Mouse (Mus musculus) left cerebral cortex, postnatal 10 days (tissue): ENCODE data around the gene Dnm3. TPM values are rescaled to one million over a fixed set of nuclear protein-coding genes. Genes with fewer than 3 reads are reported as not detected.

Experiments used
- DNase-seq, 2 experiments: peaks; one replicate each; pipeline ENCODE4 v3.0.0; 2021 to 2022; ENCODE audit warnings: low spot score in 2 of 2, mixed read lengths in 1 of 2; ENCODE audit errors: extremely low spot score in 1 of 2
- intact Hi-C: fragments of 180-260 bp; cut with DNase I; formaldehyde crosslinking; loops from one replicate; pipeline ENCODE4 v1.15.1; 2025
- total RNA-seq, 2 experiments: library from RNA; stranded (reverse); gene quantifications; 2 replicates each; pipeline ENCODE4 v1.2.3; 2021

Gene Dnm3
- total RNA-seq, 2 experiments from 2014 or later: 74.5 to 81.2 TPM

DNA sequence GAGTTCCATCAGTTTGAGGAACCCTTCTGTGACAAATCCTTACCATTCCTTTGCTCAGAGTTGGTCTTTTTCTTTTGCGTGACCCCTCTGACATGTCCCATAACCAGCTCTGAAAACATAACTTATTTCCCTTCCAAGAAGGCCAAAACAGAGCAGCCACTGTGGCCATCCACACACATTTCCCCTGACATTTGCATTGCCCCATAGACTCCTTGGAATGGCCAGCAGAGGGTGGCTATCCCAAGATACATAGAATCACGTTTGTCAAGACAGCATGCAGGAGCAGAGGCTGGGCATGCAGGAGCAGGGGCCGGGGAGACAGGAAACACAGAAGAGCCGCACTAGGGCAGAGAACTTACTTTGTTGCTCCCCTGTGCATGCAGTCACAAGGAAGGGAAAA lies 402.4 kb downstream of the Dnm3 start:
- no peak for DNase-seq

DNA sequence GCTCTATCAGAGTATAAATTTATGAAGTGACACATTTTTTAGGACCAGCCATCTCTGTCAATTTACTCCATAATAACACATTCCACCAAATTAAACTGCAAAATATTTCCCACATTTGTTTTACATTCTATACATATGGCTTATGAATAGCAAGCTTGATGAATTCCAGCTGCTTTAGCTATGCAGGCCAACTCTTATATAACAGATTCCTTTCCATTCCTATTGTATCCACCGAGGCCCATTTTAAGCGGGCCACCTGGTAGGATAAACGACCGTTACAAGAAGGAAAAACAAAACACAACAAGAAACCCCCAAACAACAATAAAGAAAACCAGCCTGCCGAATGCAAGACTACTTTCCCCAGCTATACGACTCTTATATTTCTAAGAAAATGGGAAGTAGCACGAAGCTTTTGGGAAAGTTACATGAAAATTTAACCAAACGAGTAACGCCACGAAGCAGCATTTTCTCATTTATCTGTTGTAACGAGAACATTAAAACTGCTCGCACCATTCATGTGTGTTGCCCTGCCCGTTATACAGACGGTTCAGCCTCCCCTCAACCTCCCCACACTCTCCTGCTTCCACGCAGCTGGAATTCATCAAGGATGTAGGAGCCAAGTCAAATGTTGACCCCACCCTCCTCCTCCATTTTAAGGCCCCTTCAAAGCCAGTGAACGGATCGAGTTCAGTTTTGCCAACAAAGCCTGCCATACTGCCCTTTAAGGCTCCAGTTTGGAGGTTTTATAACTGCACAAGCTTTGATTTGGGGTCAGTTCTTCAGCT lies 403.0 kb downstream of the Dnm3 start:
- no peak for DNase-seq
- intact Hi-C loops: no loop called here

More for the DNA sequence above, 402.4 kb downstream of the Dnm3 start:
- intact Hi-C loops: no loop called here

- no peak for DNase-seq
- intact Hi-C loops: no loop called here
Observed at GRCm38 (mm10) chr1:162072917-162073578, 404.8 kb downstream of the Dnm3 start.

DNA sequence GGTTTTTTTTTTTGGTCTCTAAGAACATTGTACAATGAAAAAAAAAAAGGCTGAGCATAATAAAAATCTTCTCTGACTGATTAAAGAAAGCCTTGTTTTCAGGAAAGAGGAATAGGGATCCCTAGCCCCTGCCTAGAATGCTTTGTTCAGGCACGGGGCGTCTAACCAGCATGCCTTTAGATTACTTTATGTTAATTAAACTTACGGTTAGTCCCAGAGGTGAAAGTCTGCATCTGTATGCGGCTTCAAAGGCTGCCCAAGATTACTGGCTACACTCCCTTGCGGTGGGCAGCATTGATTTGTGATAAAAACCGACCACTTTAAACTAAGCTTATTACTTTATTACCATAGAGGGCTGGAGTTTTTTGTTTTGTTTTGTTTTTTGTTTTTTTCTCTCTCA lies 424.2 kb downstream of the Dnm3 start:
- intact Hi-C loops: no loop called here
- no peak for DNase-seq

- intact Hi-C loops: no loop called here
- no peak for DNase-seq
Observed at GRCm38 (mm10) chr1:162053186-162053585, 424.6 kb downstream of the Dnm3 start.

DNA sequence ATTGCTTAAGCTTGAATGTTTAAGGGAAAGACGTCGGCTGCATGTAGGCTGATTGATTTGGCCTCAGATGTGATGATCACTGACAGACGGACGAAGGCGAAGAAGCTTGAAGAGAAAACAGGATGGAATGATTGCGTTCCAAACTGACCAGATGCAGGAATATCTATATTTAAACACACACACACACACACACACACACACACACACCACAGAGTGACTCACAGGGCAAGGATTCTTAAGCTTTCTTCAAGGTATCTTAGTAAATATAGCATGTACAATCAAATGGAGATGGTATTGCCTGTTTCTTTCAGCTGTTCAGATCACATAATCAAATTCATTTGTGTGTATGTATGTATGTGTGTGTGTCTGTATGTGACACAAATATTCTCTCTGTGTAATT lies 425.1 kb downstream of the Dnm3 start:
- intact Hi-C loops: no loop called here

GRCm38 (mm10) chr1:162052138-162052537 lies 425.7 kb downstream of the Dnm3 start:
- DNase-seq: no peak
- intact Hi-C loops: no loop called here

More for the DNA sequence above, 425.1 kb downstream of the Dnm3 start:
- DNase-seq: no peak

- intact Hi-C loops: no loop called here
- DNase-seq: no peak
Observed at GRCm38 (mm10) chr1:162051710-162052109, 426.1 kb downstream of the Dnm3 start.

DNA sequence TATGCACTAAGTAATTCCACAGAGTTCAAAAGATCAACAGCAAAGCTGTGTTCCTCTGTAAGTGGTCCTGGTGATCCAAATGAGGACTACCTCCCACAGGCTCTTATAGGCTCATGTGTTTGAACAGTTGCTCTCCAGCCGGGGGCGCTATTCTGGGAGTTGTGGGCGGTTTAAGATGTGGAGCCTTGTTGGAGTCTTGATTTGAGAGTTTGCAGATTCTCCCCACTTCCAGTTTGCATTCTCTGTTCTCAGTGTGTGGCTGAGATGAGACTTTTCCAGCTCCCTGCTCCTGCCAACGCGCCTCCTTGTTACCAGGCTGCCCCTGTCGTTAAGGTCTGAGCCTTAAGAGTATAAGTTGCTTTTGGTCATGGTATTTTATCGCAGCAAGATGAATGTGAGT lies 430.2 kb downstream of the Dnm3 start:
- intact Hi-C loops: no loop called here
- peak in 1 of 2 experiments; percentile 36 for DNase-seq

DNA sequence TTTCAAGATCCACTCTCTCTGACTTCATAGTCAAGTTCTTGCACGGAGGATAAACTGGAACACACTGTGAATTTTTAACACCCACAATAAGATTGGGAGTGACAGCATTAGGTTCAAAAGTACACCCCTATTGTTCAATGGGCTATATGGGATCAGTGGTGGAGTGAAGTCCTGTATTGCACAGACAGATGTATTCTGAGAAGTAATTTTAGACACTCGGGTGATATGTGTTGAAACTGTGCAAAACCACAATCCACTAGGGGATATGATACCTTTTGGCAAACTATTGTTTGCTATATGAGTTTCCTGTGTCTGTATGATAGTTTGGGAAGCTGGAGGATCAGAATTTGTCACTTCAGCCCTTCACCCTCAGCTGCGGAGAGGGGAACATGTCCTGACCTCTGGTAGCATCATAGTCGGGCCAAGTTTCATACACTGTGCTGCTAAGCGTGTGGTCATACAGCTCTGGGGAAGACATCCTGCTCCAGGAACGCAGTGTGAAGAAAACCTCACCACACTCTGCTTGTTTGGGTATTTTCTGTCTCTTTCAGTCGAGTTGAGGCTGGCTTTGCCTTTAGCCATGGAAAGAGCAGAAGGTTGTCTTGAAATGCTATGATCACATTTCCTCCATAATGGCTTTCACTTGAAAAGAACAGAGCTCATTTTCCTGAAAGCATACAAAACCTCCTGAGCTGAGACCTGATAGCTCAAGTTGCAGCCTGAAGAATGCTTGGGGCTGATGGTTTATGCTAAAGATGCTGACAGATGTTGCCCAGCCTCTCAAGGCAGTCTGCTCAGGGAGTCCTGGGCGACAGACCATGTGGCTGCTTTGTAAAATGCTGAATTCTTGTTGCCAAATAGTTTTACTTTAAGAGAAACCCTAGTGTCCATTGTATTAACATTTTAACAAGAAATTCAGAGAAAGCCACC lies 433.8 kb downstream of the Dnm3 start:
- intact Hi-C loops: no loop called here
- DNase-seq: no peak

DNA sequence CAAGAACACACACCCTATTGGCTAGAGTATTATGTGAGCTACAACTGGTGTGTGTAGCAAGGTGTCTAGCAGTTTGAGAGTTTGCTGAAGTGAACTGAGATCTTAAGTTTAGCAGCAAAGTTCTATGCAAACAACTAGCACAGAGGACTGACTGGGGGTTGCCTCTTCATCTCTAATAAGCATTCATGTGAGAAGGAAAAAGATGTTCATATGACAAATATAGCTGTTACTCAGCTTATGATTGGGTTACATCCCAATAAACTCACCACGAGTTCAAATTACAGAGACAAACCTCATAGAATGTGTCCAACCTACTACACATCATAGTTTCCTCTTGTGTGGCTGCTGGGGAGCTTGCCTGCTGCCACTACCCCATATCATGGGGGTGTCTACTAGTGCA lies 434.6 kb downstream of the Dnm3 start:
- DNase-seq: no peak

DNA sequence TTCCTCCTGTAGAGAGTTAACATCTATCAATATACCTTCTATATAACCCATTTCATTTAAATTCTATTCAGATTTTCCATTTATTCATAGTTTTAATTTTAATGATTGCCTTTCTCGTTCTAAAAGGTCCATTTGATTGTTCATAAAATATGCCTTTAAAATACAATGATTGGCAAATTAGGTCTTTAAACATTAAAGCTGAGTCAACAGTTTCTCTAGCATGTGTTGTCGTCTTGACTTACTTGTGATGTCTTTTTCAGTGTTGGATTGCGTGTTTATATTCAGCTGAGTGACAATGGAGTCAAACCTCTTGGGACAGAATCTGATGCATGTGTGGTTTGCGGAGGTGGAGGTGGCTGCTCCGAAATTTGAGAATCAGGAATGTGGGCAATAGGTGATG lies 435.4 kb downstream of the Dnm3 start:
- DNase-seq: no peak
- intact Hi-C loops: no loop called here

More for the DNA sequence above, 434.6 kb downstream of the Dnm3 start:
- intact Hi-C loops: no loop called here

DNA sequence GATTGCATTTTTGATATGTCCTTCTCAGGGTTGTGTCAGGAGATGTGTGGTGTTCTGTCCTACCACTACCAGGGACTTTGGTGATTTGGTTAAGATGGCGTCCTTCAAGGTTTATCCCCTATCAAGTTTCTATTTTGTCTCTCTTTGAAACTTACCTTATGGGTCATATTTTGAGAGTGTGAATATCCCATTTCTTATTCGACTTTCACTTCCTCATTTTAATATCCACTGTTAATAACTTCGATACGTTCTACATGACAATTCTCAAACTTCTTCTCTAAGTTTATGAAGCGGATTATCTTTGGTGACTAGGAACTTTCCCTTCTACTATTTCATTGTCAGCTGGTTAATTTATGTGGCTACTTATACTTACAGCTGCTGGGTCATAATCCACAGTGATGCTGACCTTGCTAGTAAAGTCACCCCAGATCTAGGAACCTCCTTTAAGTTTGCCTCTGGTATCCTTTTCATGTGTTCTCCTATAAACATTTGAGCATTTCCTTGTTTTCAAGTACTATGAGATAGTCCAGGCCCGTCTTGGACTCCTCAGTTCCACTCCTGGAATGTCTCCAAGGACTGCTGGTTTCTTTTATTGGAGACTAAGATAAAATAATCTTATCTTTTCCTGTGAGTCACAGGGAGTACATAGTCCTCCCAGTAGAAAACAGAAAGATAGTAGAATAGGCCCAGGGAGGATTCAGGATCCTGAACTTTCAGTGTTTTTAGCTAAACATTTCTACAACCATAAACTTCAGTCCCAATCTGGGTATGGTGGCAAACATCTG lies 437.2 kb downstream of the Dnm3 start:
- intact Hi-C loops: no loop called here

DNA sequence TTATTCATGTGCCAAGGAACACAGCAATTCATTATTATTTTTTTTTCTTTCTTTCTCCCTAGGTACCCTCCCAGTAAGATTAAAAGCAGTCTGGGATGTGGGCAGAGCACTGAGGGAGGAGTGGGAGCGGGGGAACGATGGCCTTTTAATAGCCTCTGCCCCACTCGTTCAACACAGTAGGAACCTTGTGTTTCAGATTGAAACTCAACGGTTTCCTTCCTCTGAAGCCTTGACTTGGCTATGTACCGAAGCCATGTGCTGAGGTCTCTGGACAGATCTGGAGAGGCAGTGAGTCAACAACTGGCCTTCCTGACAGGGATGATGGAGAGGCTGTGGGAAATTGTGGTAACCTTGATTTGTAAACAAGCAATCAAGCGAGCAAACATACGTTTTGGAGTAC lies 438.0 kb downstream of the Dnm3 start:
- no peak for DNase-seq
- intact Hi-C loops: no loop called here

More for the DNA sequence above, 437.2 kb downstream of the Dnm3 start:
- DNase-seq: no peak

GRCm38 (mm10) chr1:162039011-162039595 lies 438.7 kb downstream of the Dnm3 start:
- intact Hi-C loops: no loop called here
- DNase-seq: no peak

- intact Hi-C loops: no loop called here
- no peak for DNase-seq
Observed at GRCm38 (mm10) chr1:162038431-162038830, 439.4 kb downstream of the Dnm3 start.

DNA sequence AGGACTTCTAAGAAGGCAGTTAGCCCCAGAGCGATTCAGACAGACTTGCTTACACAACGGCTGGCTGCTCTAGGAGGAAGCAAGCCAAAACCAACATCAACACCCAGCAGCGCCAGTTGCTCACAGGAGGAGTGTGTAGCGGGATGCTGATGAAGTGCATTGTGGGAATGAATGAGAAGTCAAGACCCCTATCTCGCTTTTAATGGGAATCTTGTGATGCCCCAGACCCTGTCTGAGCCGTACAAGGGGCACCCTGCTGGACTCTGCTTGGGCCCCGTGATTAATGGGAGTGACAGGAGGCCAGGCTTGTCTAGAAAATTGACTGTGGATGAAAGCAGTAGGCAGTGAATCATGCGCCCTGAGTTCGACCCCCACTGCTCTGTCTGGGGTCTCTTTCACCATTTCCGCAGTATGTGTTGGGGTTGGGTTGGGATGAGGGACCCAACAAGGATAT lies 439.8 kb downstream of the Dnm3 start:
- DNase-seq: peak in 1 of 2 experiments; percentile 66
- intact Hi-C loops: no loop called here

GRCm38 (mm10) chr1:162037185-162037765 lies 440.6 kb downstream of the Dnm3 start:
- intact Hi-C loops: no loop called here
- no peak for DNase-seq
